Mouse (Mus musculus): ENCODE data around the gene Clec4a4.

DNA sequence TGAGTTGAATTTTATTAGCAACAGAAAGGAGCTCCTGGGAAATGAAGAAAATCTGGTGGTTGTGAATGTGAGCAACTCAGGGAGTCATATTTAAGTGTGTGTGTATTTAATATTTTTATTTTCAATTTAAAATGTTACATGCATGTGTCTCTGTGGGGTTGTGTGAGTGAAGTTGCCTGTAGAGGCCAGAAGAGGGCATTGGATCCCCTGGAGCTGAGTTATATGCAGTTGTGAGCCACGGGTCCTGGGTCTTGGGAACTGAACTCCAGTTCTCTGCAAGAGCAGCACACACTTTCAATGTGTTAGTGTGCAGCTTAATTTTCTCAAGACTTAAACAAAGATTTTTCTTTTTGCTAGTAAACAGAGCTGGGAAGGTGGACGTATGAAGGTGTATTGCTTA, 25.6 kb upstream of the Clec4a4 start:
- TF ChIP-seq POLR2A (IDR thresholded peaks at IDR 0.05; ENCODE audit: control insufficient read depth, extremely low read depth, insufficient read depth, low read length, poor library complexity) = no peak
- TF ChIP-seq CTCF (IDR thresholded peaks at IDR 0.05; ENCODE audit: borderline replicate concordance, control insufficient read depth, extremely low read depth, insufficient read depth, low read length, poor library complexity) = no peak
